ENCODE assay signal across 14 mouse cellular contexts in the genomic region with DNA sequence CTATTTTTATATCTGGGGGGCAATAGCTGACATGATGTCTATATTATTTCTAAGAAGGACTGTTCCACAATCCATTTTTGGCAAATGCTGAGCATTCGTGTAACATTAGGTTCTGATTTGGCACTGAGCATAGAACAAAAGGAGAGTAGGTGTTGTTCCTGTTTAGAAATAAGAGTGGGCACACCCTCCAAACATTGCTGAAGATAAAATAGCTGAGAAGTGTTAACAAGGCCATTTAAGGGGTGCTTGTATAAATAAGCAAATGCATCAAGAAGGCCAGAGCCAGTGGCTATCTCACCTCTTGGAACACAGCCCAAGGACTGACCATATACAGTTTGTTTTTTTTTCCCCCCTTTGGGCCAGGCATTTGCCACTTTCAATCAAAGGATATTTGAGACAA.
"Had no signal": no experiment of that assay in that cellular context is flagged by ENCODE, and none has a peak within 500 bp of the region (broad histone marks: within the 10 kb centered on the region; RNA-seq: fewer than 3 reads in every experiment).

No protein-coding gene starts in this region.

- DNase-seq: kidney, adult 8-10 months; kidney, postnatal 25 days; liver; liver, embryonic 13.5 days; liver, postnatal 0 days; retina, postnatal 1 day; right cerebral cortex, postnatal 14 days had no signal

- H3K4me3 ChIP-seq: limb, embryonic 12.5 days; liver, embryonic 13.5 days; megakaryocyte, embryonic 14.5 days; neural tube, embryonic 13.5 days had no signal

- H3K27ac ChIP-seq: limb, embryonic 12.5 days; liver, embryonic 13.5 days; macrophage; neural tube, embryonic 13.5 days had no signal

- ATAC-seq: inflammation-experienced regulatory T-cells, adult 6 months; intestine, postnatal 0 days; liver, postnatal 0 days; midbrain, embryonic 16.5 days had no signal
